Mouse (Mus musculus) liver, embryonic 11.5 days (tissue): ENCODE data around the gene Ccer2. TPM values are rescaled to one million over a fixed set of nuclear protein-coding genes. Genes with fewer than 3 reads are reported as not detected.

Source experiments
- ATAC-seq: fragments of 200-750 bp; cut with Nextera tagmentation; replicated peaks from 2 replicates; pipeline ENCODE4 v1.8.0; 2017; ENCODE audit warnings: moderate number of reproducible peaks, mild to moderate bottlenecking, moderate TSS enrichment, moderate library complexity; ENCODE audit not compliant: low FRiP score
- DNase-seq: peaks from one replicate; pipeline ENCODE4 v3.0.0-alpha.2; 2017; ENCODE audit warnings: low spot score
- H3K27ac ChIP-seq: fragments of 300-500 bp; sonication (generic); 2 replicates; pipeline ENCODE4 v1.5.1; 2014; ENCODE audit warnings: mild to moderate bottlenecking, low read depth, low read length, control low read depth
- H3K27me3 ChIP-seq: fragments of 300-500 bp; sonication (generic); replicated peaks from 2 replicates; pipeline ENCODE4 v1.6.1; 2014; ENCODE audit warnings: low read length, mixed read lengths; ENCODE audit not compliant: control insufficient read depth, insufficient read depth
- H3K36me3 ChIP-seq: fragments of 300-500 bp; sonication (generic); 2 replicates; pipeline ENCODE4 v1.6.1; 2014; ENCODE audit warnings: mild to moderate bottlenecking, low read length, moderate library complexity, mixed read lengths; ENCODE audit not compliant: control insufficient read depth, insufficient read depth
- H3K4me1 ChIP-seq: fragments of 300-500 bp; sonication (generic); replicated peaks from 2 replicates; pipeline ENCODE4 v1.6.1; 2014; ENCODE audit warnings: low read length, mixed read lengths; ENCODE audit not compliant: control insufficient read depth, insufficient read depth
- H3K4me2 ChIP-seq: fragments of 300-500 bp; sonication (generic); 2 replicates; pipeline ENCODE4 v1.6.1; 2014; ENCODE audit warnings: mild to moderate bottlenecking, control low read depth, moderate library complexity
- H3K4me3 ChIP-seq: fragments of 300-500 bp; sonication (generic); 2 replicates; pipeline ENCODE4 v1.5.1; 2014; ENCODE audit warnings: low read depth, low read length, control low read depth
- H3K9ac ChIP-seq: fragments of 300-500 bp; sonication (generic); 2 replicates; pipeline ENCODE4 v1.6.1; 2014; ENCODE audit warnings: low read depth, low read length, control low read depth
- H3K9me3 ChIP-seq: fragments of 300-500 bp; sonication (generic); 2 replicates; pipeline ENCODE4 v1.6.1; 2016; ENCODE audit warnings: low read length, inconsistent platforms, mixed read lengths; ENCODE audit not compliant: control insufficient read depth
- WGBS: fragments of 180-500 bp; shearing (Covaris S2); extraction: QIAGEN DNeasy Blood & Tissue Kit; methylation state at CpG from one replicate; pipeline ENCODE4 v1.1.7; 2014; 5-methylcytosine and 5-hydroxymethylcytosine counted together
- polyA plus RNA-seq: library from polyadenylated mRNA; unstranded; fragments of >200 nt; fragmentation: Nextera tagmentation; extraction: Ambion mirVana; gene quantifications from 2 replicates; pipeline ENCODE4 v1.2.1, GENCODE M21; 2014

Ccer2 gene
- polyA plus RNA-seq, 1 experiment from 2014 or later, result not detected

DNA sequence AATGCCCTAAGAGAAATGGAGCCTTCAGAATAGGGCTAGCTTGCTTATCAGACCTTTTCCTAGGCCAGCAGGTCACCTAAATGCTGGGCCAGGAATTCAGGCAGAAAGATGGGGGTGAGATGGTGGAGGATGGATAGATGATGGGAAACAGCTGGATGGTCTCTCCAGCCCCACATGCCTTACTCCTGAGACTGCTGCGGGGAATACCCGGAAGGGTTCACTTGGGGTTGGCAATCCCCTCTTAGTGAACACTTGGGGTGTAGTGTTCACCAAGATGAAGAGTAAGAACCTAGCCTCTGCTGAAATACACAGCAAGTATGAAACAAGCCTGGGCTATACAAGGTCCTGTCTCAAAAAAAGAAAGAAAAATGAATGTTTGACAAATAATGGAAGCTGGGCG lies 33.3 kb downstream of the Ccer2 start:
- H3K27me3 ChIP-seq, result no peaks in the 10 kb centered on the region
- H3K4me2 ChIP-seq, result no peak overlapping the region; the same call in 1 of the 2 replicates
- no peak overlapping the region for H3K27ac ChIP-seq
- peaks cover 7% of the 10 kb centered on the region for H3K4me1 ChIP-seq
- H3K36me3 ChIP-seq, result 0 out of 2 replicates have a peak, but pooled peaks cover 2% of the 10 kb centered on the region
- H3K9me3 ChIP-seq, result no peaks in the 10 kb centered on the region
- no peak for ATAC-seq
- no peak overlapping the region for H3K4me3 ChIP-seq
- no peak overlapping the region for H3K9ac ChIP-seq
- DNase-seq, result no peak
- 68% methylated on average over 3 of the region's 3 CpGs for WGBS

DNA sequence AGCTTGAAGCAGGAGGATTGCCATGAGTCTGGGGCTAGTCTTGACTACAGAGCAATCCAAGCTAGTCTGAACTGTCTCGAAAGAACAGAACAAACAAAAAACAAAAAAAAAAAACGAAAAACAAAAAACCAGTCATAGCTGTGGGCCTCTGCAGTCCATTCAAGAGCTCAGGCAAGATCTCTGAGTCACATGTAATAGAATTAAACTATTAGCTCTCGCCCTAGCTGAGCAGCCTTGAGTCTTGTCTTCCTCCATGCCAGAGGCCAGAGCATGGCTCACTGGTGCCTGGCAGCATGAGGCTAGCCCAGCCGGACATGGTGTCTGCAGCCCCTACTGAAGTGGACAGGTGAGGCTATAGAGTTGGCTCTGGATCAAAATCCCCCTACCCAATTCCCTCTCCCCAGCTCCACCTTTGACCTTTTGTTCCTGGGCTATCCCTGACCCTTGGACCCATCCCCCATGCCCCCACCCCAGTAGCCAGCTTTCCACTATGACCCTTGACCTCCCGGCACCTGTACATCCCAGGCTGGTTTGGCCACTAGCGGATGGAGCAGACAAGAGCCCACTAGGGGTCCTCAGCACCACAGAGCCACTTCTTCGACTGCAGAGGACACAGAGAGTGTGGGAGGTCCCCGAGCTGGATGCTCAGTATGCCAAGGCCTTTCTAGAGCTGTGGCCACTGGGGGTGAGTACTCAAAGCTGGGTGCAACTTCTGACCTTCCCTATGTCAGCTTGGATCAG lies 34.3 kb downstream of the Ccer2 start:
- no peak overlapping the region for H3K4me2 ChIP-seq
- peaks cover 7% of the 10 kb centered on the region for H3K4me1 ChIP-seq
- H3K9me3 ChIP-seq, result no peaks in the 10 kb centered on the region
- H3K4me3 ChIP-seq, result no peak overlapping the region
- no peak for DNase-seq
- H3K27ac ChIP-seq, result no peak overlapping the region
- peak; percentile 15; the same call in 1 of the 2 replicates for ATAC-seq
- H3K27me3 ChIP-seq, result no peaks in the 10 kb centered on the region
- 60% methylated on average over 8 of the region's 8 CpGs for WGBS
- 0 out of 2 replicates have a peak, but pooled peaks cover 2% of the 10 kb centered on the region for H3K36me3 ChIP-seq
- no peak overlapping the region for H3K9ac ChIP-seq

DNA sequence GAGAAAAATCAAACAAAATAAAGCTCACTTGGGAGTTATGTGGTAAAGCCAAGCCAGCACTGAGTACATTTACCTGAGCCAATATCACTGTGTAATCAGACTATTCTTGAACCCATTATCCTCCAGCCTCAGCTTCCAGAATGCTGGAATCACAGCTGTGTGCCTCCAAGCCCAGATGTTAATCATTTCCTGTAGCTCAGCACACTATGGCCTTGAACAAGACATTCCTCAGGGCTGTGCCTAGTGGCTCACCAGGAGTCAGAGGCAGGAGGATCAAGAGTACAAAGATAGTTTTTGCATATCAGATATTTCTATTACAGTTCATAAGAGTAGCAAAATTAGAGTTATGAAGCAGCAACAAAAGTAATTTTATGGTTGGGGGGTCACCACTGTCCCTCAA lies 35.7 kb downstream of the Ccer2 start:
- no peaks in the 10 kb centered on the region for H3K27me3 ChIP-seq
- H3K9ac ChIP-seq, result no peak overlapping the region
- no peaks in the 10 kb centered on the region for H3K9me3 ChIP-seq
- no peak overlapping the region for H3K27ac ChIP-seq
- no peak overlapping the region for H3K4me2 ChIP-seq
- H3K4me3 ChIP-seq, result no peak overlapping the region
- H3K4me1 ChIP-seq, result peaks cover 7% of the 10 kb centered on the region
- DNase-seq, result no peak
- ATAC-seq, result no peak
- H3K36me3 ChIP-seq, result no peaks in the 10 kb centered on the region

DNA sequence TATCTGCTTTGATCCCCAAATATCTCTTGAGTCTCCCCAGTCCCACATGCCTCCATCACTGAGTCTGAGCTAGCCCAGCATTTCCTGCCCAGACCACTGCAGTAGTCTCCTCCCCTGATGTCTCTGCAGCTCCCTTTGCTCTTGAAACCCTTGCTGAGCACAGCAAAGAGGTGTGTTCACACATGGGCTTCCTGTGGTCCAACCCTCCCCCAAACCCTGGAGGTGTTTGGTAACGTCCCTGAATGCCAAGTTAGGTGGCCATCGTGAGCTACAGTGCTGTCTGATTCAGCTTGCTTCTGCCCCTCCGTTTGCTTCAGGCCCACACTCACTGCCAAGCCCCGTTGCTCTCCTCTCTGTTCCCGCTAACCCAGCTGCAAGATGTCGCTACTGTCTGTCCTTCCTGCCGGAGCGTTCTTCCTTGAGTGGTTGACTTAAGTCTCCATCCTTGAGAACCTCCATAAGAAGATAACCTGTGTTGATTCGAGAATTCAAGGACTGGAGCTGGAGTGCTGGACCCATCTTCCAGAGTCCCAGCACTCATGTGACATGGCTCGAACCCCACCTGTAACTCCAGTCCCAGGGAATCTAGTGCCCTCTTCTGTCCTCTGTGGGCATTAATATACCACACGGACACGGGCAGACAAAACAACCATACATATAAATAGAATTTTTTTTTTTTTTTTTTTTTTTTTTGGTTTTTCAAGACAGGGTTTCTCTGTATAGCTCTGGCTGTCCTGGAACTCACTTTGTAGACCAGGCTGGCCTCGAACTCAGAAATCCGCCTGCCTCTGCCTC lies 36.6 kb downstream of the Ccer2 start:
- Histone ChIP-seq H3K36me3 (no peaks in the 10 kb centered on the region), H3K9me3 (no peaks in the 10 kb centered on the region)
- WGBS, result 69% methylated on average over 13 of the region's 14 CpGs

DNA sequence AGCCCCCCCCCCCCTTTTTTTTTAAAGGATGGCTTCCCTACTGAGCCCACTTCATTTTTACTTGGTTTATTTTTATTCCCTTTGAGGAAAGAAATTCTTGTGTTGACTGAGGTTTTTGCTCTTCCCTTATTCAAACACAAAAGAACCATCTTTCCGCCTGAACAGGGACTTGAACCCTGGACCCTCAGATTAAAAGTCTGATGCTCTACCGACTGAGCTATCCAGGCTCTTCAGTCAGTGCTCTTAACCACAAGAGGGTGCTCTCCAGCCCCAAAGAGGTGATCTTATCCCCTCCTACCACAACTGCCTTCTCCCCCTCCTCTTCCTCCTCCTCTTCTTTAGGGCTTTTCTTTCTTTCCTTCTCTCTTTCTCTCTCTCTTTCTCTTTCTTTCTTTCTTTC lies 37.9 kb downstream of the Ccer2 start:
- DNase-seq (no peak), ATAC-seq (no peak)
- Histone ChIP-seq H3K9me3 (no peaks in the 10 kb centered on the region), H3K9ac (no peak overlapping the region), H3K36me3 (no peaks in the 10 kb centered on the region), H3K4me3 (no peak overlapping the region), H3K27ac (no peak overlapping the region), H3K27me3 (no peaks in the 10 kb centered on the region), H3K4me2 (no peak overlapping the region), H3K4me1 (peaks cover 7% of the 10 kb centered on the region)
- 17% methylated on average over 2 of the region's 2 CpGs for WGBS

More for the DNA sequence above, 36.6 kb downstream of the Ccer2 start:
- no peak overlapping the region for H3K9ac ChIP-seq
- peaks cover 9% of the 10 kb centered on the region for H3K4me1 ChIP-seq
- H3K4me3 ChIP-seq, result no peak overlapping the region
- ATAC-seq, result no peak
- no peak for DNase-seq
- no peaks in the 10 kb centered on the region for H3K27me3 ChIP-seq
- no peak overlapping the region for H3K4me2 ChIP-seq
- no peak overlapping the region for H3K27ac ChIP-seq

DNA sequence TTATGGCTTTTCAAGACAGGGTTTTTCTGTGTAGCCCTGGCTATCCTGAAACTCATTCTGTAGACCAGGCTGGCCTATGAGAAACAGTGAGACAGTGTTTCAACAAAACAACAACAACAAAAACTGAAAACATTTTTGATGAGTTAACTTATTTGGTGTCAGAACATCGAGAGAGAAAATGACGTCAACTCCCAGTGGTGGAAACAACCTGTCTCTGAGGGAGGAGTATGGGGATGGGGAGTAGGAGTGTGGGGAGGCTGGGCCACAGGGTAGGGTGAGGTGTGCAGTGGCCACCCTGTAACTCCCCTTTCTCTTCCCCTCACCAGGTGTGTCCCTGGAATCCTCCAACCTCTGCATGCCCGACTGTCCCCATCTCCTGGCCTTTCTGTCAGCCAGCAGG lies 38.5 kb downstream of the Ccer2 start:
- no peak overlapping the region for H3K9ac ChIP-seq
- H3K4me3 ChIP-seq, result no peak overlapping the region
- no peaks in the 10 kb centered on the region for H3K36me3 ChIP-seq
- 74% methylated on average over 3 of the region's 3 CpGs for WGBS
- ATAC-seq (no peak), DNase-seq (no peak)
- peaks cover 2% of the 10 kb centered on the region for H3K4me1 ChIP-seq
- H3K4me2 ChIP-seq, result no peak overlapping the region
- H3K27ac ChIP-seq, result no peak overlapping the region
- H3K27me3 ChIP-seq, result no peaks in the 10 kb centered on the region
- H3K9me3 ChIP-seq, result no peaks in the 10 kb centered on the region

DNA sequence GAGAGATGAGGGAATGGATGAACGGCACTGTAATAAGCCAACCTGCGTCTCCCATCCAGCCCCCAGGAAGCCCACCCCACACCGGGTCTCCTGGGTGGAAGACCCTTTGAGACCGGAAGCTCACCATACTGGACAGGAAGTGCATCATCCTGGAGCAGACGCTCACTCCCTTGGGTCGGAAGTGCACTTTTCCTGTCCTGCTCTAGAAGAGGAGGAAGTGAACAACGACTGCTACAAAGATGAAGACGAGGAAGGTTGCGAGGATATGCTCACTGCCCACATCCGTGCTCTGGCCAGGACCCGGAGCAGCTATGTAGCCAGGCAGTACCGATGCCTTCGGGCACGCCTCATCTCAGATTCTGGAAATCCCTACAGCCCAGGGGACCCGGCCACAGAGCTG lies 39.9 kb downstream of the Ccer2 start:
- WGBS, result 33% methylated on average over 15 of the region's 15 CpGs
- H3K36me3 ChIP-seq, result no peaks in the 10 kb centered on the region
- DNase-seq, result no peak
- H3K4me1 ChIP-seq, result peaks cover 2% of the 10 kb centered on the region
- peak overlapping the region; percentile 75 for H3K9ac ChIP-seq
- H3K4me2 ChIP-seq, result peak overlapping the region; percentile 83
- peak overlapping the region; percentile 51 for H3K4me3 ChIP-seq
- H3K27me3 ChIP-seq, result no peaks in the 10 kb centered on the region
- ATAC-seq, result no peak
- H3K27ac ChIP-seq, result peak overlapping the region; percentile 33
- H3K9me3 ChIP-seq, result no peaks in the 10 kb centered on the region

DNA sequence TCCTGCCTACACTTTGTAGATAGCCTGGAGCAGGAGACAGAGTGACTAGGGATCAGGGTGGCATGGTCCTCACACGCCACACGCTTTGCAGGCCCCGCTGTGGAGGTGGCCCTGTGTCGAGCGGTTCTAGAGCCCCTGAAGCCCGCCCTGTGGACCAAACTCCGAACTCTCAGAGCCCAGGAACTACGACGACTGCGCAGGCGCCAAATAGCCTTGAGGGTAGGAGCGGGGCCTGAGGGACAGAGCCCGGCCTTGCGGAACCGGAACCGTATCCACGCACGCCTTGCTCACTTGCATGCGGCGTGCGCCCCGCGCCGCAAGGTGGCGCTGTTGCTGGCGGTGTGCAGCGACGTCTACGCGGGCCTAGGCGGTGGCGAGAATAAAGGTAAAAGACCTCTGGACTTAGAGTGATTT lies 40.6 kb downstream of the Ccer2 start:
- DNase-seq (peak; percentile 78), ATAC-seq (peak; percentile 81)
- Histone ChIP-seq H3K27me3 (no peaks in the 10 kb centered on the region), H3K4me2 (peak overlapping the region; percentile 83), H3K9me3 (no peaks in the 10 kb centered on the region), H3K27ac (peak overlapping the region; percentile 33), H3K4me3 (peak overlapping the region; percentile 51), H3K9ac (peak overlapping the region; percentile 75), H3K4me1 (peaks cover 4% of the 10 kb centered on the region), H3K36me3 (no peaks in the 10 kb centered on the region)
- WGBS, result 7% methylated on average over 32 of the region's 32 CpGs
